Mouse (Mus musculus): ENCODE measurements around the gene Exoc6. TPM values are rescaled to one million over a fixed set of nuclear protein-coding genes. Genes with fewer than 3 reads are reported as not detected.

The Exoc6 gene
- polyA plus RNA-seq, 1 experiment: 4.5 TPM

- no peaks in the 10 kb centered on the region for H3K79me2 ChIP-seq (ENCODE audit: control insufficient read depth, insufficient read depth)
Measured at GRCm38 (mm10) chr19:37533196-37533595, 17.0 kb upstream of the Exoc6 start.

GRCm38 (mm10) chr19:37534737-37535365 is 15.4 kb upstream of the Exoc6 start:
- TF ChIP-seq REST (IDR thresholded peaks at IDR 0.05; ENCODE audit: insufficient read depth, insufficient read length) (no peak), USF1 (IDR thresholded peaks at IDR 0.05; ENCODE audit: low read depth) (no peak), SRF (IDR thresholded peaks at IDR 0.05; ENCODE audit: control insufficient read depth, insufficient read length, low read depth) (no peak), E2F4 (IDR thresholded peaks at IDR 0.05; ENCODE audit: insufficient read depth) (no peak), POLR2A (IDR thresholded peaks at IDR 0.05; ENCODE audit: insufficient read length, low read depth) (no peak), TCF12 (IDR thresholded peaks at IDR 0.05; ENCODE audit: insufficient read depth, poor library complexity, severe bottlenecking) (no peak), TCF3 (IDR thresholded peaks at IDR 0.05; ENCODE audit: insufficient read length, low read depth) (no peak), MYOG (IDR thresholded peaks at IDR 0.05; ENCODE audit: control insufficient read depth in 1 of 3, insufficient read depth in 1 of 3, insufficient read length in 2 of 3, low read depth in 2 of 3) (no peak), POLR2AphosphoS2 (IDR thresholded peaks at IDR 0.05; ENCODE audit: insufficient read length, low read depth) (no peak), CEBPB (IDR thresholded peaks at IDR 0.05; ENCODE audit: insufficient read depth, poor library complexity, severe bottlenecking) (no peak), MYOD1 (IDR thresholded peaks at IDR 0.05; ENCODE audit: control insufficient read depth in 1 of 3, insufficient read length in 2 of 3, low read depth in 2 of 3) (no peak)
- no peaks in the 10 kb centered on the region for H3K36me3 ChIP-seq (ENCODE audit: control insufficient read depth, insufficient read depth)
- no peaks in the 10 kb centered on the region for H3K79me2 ChIP-seq (ENCODE audit: control insufficient read depth, insufficient read depth)
- no peak overlapping the region for H3K4me3 ChIP-seq
- no peak overlapping the region for H3ac ChIP-seq (ENCODE audit: control insufficient read depth, insufficient read length)
- peak overlapping the region; percentile 39 for H3K4me2 ChIP-seq (ENCODE audit: low read depth)
- H3K27me3 ChIP-seq (ENCODE audit: control insufficient read depth, insufficient read depth, insufficient read length): no peaks in the 10 kb centered on the region

More at GRCm38 (mm10) chr19:37533196-37533595, 17.0 kb upstream of the Exoc6 start:
- Histone ChIP-seq H3K4me3 (no peak overlapping the region), H3K27me3 (ENCODE audit: control insufficient read depth, insufficient read depth, insufficient read length) (no peaks in the 10 kb centered on the region), H3K36me3 (ENCODE audit: control insufficient read depth, insufficient read depth) (no peaks in the 10 kb centered on the region), H3ac (ENCODE audit: control insufficient read depth, insufficient read length) (no peak overlapping the region), H3K4me2 (ENCODE audit: low read depth) (no peak overlapping the region)
- TF ChIP-seq TCF3 (IDR thresholded peaks at IDR 0.05; ENCODE audit: insufficient read length, low read depth) (no peak), MAX (IDR thresholded peaks at IDR 0.05; ENCODE audit: low read depth) (no peak)

GRCm38 (mm10) chr19:37536426-37536825 is 13.8 kb upstream of the Exoc6 start:
- TF ChIP-seq E2F4 (IDR thresholded peaks at IDR 0.05; ENCODE audit: insufficient read depth) (no peak), REST (IDR thresholded peaks at IDR 0.05; ENCODE audit: insufficient read depth, insufficient read length) (no peak), MYOG (IDR thresholded peaks at IDR 0.05; ENCODE audit: control insufficient read depth in 1 of 3, insufficient read depth in 1 of 3, insufficient read length in 2 of 3, low read depth in 2 of 3) (peak in 2 of 3 experiments; percentile 30 to 60), MYOD1 (IDR thresholded peaks at IDR 0.05; ENCODE audit: control insufficient read depth in 1 of 3, insufficient read length in 2 of 3, low read depth in 2 of 3) (peak in 2 of 3 experiments; percentile 9 to 82), TCF3 (IDR thresholded peaks at IDR 0.05; ENCODE audit: insufficient read length, low read depth) (no peak)
- no peaks in the 10 kb centered on the region for H3K79me2 ChIP-seq (ENCODE audit: control insufficient read depth, insufficient read depth)
- peak overlapping the region; percentile 16 for H3K4me2 ChIP-seq (ENCODE audit: low read depth)
- no peaks in the 10 kb centered on the region for H3K36me3 ChIP-seq (ENCODE audit: control insufficient read depth, insufficient read depth)
- H3ac ChIP-seq (ENCODE audit: control insufficient read depth, insufficient read length): no peak overlapping the region
- H3K27me3 ChIP-seq (ENCODE audit: control insufficient read depth, insufficient read depth, insufficient read length): no peaks in the 10 kb centered on the region
- no peak overlapping the region for H3K4me3 ChIP-seq

- Histone ChIP-seq H3K27me3 (ENCODE audit: control insufficient read depth, insufficient read depth, insufficient read length) (no peaks in the 10 kb centered on the region), H3K79me2 (ENCODE audit: control insufficient read depth, insufficient read depth) (no peaks in the 10 kb centered on the region), H3K4me2 (ENCODE audit: low read depth) (no peak overlapping the region), H3K36me3 (ENCODE audit: control insufficient read depth, insufficient read depth) (no peaks in the 10 kb centered on the region), H3ac (ENCODE audit: control insufficient read depth, insufficient read length) (no peak overlapping the region), H3K4me3 (no peak overlapping the region)
- TF ChIP-seq USF1 (IDR thresholded peaks at IDR 0.05; ENCODE audit: low read depth) (no peak), TCF12 (IDR thresholded peaks at IDR 0.05; ENCODE audit: insufficient read depth, poor library complexity, severe bottlenecking) (no peak), SRF (IDR thresholded peaks at IDR 0.05; ENCODE audit: control insufficient read depth, insufficient read length, low read depth) (no peak), MAX (IDR thresholded peaks at IDR 0.05; ENCODE audit: low read depth) (no peak), CEBPB (IDR thresholded peaks at IDR 0.05; ENCODE audit: insufficient read depth, poor library complexity, severe bottlenecking) (no peak), E2F4 (IDR thresholded peaks at IDR 0.05; ENCODE audit: insufficient read depth) (no peak)
Measured at GRCm38 (mm10) chr19:37537717-37538116, 12.5 kb upstream of the Exoc6 start.

- Histone ChIP-seq H3K4me2 (ENCODE audit: low read depth) (no peak overlapping the region), H3K36me3 (ENCODE audit: control insufficient read depth, insufficient read depth) (no peaks in the 10 kb centered on the region), H3ac (ENCODE audit: control insufficient read depth, insufficient read length) (no peak overlapping the region), H3K4me3 (no peak overlapping the region), H3K27me3 (ENCODE audit: control insufficient read depth, insufficient read depth, insufficient read length) (no peaks in the 10 kb centered on the region), H3K79me2 (ENCODE audit: control insufficient read depth, insufficient read depth) (no peaks in the 10 kb centered on the region)
- TF ChIP-seq TCF12 (IDR thresholded peaks at IDR 0.05; ENCODE audit: insufficient read depth, poor library complexity, severe bottlenecking): no peak
- no peak for TF ChIP-seq MAX (IDR thresholded peaks at IDR 0.05; ENCODE audit: low read depth)
- TF ChIP-seq REST (IDR thresholded peaks at IDR 0.05; ENCODE audit: insufficient read depth, insufficient read length): no peak
- no peak for TF ChIP-seq MYOG (IDR thresholded peaks at IDR 0.05; ENCODE audit: control insufficient read depth in 1 of 3, insufficient read depth in 1 of 3, insufficient read length in 2 of 3, low read depth in 2 of 3)
- no peak for TF ChIP-seq USF1 (IDR thresholded peaks at IDR 0.05; ENCODE audit: low read depth)
- no peak for TF ChIP-seq E2F4 (IDR thresholded peaks at IDR 0.05; ENCODE audit: insufficient read depth)
- TF ChIP-seq POLR2A (IDR thresholded peaks at IDR 0.05; ENCODE audit: insufficient read length, low read depth): no peak
- TF ChIP-seq CEBPB (IDR thresholded peaks at IDR 0.05; ENCODE audit: insufficient read depth, poor library complexity, severe bottlenecking): no peak
- TF ChIP-seq MYOD1 (IDR thresholded peaks at IDR 0.05; ENCODE audit: control insufficient read depth in 1 of 3, insufficient read length in 2 of 3, low read depth in 2 of 3): no peak
- TF ChIP-seq POLR2AphosphoS2 (IDR thresholded peaks at IDR 0.05; ENCODE audit: insufficient read length, low read depth): no peak
- TF ChIP-seq TCF3 (IDR thresholded peaks at IDR 0.05; ENCODE audit: insufficient read length, low read depth): no peak
- TF ChIP-seq SRF (IDR thresholded peaks at IDR 0.05; ENCODE audit: control insufficient read depth, insufficient read length, low read depth): no peak
Measured at GRCm38 (mm10) chr19:37540201-37540600, 10.0 kb upstream of the Exoc6 start.

Measured in myocyte (in vitro differentiated cells).